Mouse (Mus musculus) lung, postnatal 0 days (tissue): ENCODE data around the gene Syngap1. TPM values are rescaled to one million over a fixed set of nuclear protein-coding genes. Genes with fewer than 3 reads are reported as not detected.

ENCODE experiments used
- ATAC-seq: fragments of 200-750 bp; cut with Nextera tagmentation; 2 replicates; pipeline ENCODE4 v1.8.0; 2017; ENCODE audit warnings: moderate library complexity
- DNase-seq: peaks from one replicate; pipeline ENCODE4 v3.0.0-alpha.2; 2016; ENCODE audit warnings: low spot score
- H3K27ac ChIP-seq: fragments of 300-500 bp; sonication (generic); 2 replicates; pipeline ENCODE4 v1.5.1; 2014; ENCODE audit warnings: antibody characterized with exemption, mild to moderate bottlenecking, low read length, mixed read lengths
- H3K27me3 ChIP-seq: fragments of 300-500 bp; sonication (generic); replicated peaks from 2 replicates; pipeline ENCODE4 v1.6.1; 2014; ENCODE audit warnings: low read length, mixed read lengths; ENCODE audit not compliant: insufficient read depth
- H3K36me3 ChIP-seq: fragments of 300-500 bp; sonication (generic); 2 replicates; pipeline ENCODE4 v1.6.1; 2014; ENCODE audit warnings: low read length, mixed read lengths; ENCODE audit not compliant: insufficient read depth
- H3K4me1 ChIP-seq: fragments of 300-500 bp; sonication (generic); 2 replicates; pipeline ENCODE4 v1.6.1; 2014; ENCODE audit warnings: antibody characterized with exemption, low read depth, low read length, mixed read lengths; ENCODE audit not compliant: insufficient read depth
- H3K4me2 ChIP-seq: fragments of 300-500 bp; sonication (generic); replicated peaks from 2 replicates; pipeline ENCODE4 v1.6.1; 2014; ENCODE audit warnings: low read depth, mild to moderate bottlenecking, low read length, moderate library complexity, mixed read lengths
- H3K4me3 ChIP-seq: fragments of 300-500 bp; sonication (generic); 2 replicates; pipeline ENCODE4 v1.5.1; 2014; ENCODE audit warnings: low read depth, low read length
- H3K9ac ChIP-seq: fragments of 300-500 bp; sonication (generic); replicated peaks from 2 replicates; pipeline ENCODE4 v1.6.1; 2014; ENCODE audit warnings: low read depth, mild to moderate bottlenecking
- H3K9me3 ChIP-seq: fragments of 300-500 bp; sonication (generic); 2 replicates; pipeline ENCODE4 v1.6.1; 2016; ENCODE audit warnings: low read length, mixed read lengths
- CTCF ChIP-seq: IDR thresholded peaks from 2 replicates; pipeline ENCODE4 v1.5.1; 2016; ENCODE audit warnings: antibody characterized with exemption, mild to moderate bottlenecking
- EP300 ChIP-seq: IDR thresholded peaks from 2 replicates; pipeline ENCODE4 v1.6.1; 2016; ENCODE audit warnings: antibody characterized with exemption, mild to moderate bottlenecking, control low read depth
- whole genome bisulfite sequencing: fragments of 180-500 bp; shearing (Covaris S2); extraction: QIAGEN DNeasy Blood & Tissue Kit; methylation state at CpG from one replicate; pipeline ENCODE4 v1.1.7; 2014; 5-methylcytosine and 5-hydroxymethylcytosine counted together
- microRNA-seq: library from miRNA; unstranded; fragments of <30 nt; microRNA quantifications from one replicate; pipeline ENCODE4, GENCODE M21; 2016
- polyA plus RNA-seq: library from polyadenylated mRNA; unstranded; fragments of >200 nt; fragmentation: Nextera tagmentation; extraction: Ambion mirVana; gene quantifications from 2 replicates; pipeline ENCODE4 v1.2.1, GENCODE M21; 2015

Gene Syngap1
- polyA plus RNA-seq, 1 experiment from 2014 or later: 1.0 TPM

DNA sequence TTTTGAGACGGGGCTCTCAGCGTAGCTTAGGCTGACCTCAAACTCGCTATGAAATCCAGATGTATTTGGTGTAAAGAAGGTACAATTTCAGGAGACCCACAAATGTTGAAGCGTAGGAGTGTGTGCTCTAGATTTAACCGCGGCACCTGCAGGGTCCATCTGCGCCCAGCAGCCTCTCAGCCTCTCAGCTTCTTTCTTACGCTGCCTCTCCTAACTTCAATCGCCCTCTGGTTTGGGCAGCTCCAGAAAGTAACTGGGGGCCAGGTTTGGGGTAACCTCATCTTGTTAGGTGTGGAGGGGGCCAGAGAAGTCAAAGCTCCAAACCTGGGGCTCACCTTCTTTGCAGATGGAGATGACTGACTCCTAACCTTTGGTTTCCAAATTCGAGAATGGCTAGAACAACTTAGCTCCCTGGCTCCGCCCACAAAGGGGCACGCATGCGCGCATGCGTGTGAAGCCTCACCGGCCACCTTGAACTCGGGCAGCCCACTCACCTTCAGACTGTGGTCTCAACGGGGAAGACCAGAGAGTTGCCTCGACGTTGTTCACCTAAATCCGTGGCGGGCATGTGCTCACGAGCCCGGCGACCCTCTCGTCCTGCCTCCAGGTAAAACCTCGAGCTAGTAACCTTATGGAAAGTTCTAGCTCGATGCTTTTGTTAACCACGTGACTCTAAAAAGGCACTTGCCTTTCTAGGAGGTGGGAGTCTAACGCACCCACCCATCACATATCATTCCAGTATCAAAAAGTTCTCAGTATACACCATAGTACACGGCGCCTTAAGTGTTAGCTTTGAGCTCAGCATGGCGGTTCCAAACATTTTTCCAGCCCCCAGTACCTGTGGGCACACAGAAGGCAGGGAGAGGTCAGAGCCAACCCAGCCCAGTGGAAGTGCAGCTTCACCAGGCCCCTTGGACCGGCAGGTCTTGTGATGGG, 76.8 kb downstream of the Syngap1 start:
- peaks cover 5% of the 10 kb centered on the region; the same call in 1 of the 2 replicates for H3K4me1 ChIP-seq
- peak; percentile 88 for DNase-seq
- no peaks in the 10 kb centered on the region for H3K27me3 ChIP-seq
- peak; percentile 81 for ATAC-seq
- H3K4me3 ChIP-seq: peak overlapping the region; percentile 56
- 0 out of 2 replicates have a peak, but pooled peaks cover 9% of the 10 kb centered on the region for H3K36me3 ChIP-seq
- peak overlapping the region; percentile 55 for H3K9ac ChIP-seq
- WGBS: 7% methylated on average over 34 of the region's 34 CpGs
- H3K4me2 ChIP-seq: peak overlapping the region; percentile 79
- TF ChIP-seq CTCF (no peak), EP300 (no peak)
- peak overlapping the region; percentile 39 for H3K27ac ChIP-seq
- no peaks in the 10 kb centered on the region for H3K9me3 ChIP-seq

DNA sequence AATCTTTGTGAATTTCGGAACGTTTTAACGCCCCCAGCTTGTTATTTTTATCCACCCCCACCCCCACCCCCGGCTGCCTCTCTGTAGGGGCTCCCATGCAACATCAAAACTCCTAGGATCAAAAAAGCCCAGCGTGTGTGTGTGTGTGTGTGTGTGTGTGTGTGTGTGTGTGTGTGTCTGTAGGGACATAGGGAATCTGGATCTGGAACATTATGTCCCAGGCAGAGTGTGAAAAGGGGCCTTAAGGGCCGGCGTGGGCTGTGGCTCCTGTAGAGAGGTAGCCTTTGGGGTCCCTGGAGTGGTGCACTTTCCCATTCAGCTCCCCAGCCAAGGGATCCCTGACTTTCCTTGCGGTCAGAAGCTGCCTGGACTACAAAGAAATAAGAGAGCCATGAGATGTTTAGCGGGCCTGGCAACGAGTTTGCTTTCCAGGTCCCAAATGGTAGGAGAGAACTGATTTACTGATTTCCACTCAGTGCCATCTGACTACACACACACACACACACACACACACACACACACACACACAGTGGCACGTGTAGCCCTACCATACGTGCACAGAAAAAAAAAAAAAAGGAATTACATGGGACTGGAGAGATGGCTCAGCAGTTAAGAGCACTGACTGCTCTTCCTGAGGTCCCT, 77.6 kb downstream of the Syngap1 start:
- Histone ChIP-seq H3K4me2 (peak overlapping the region; percentile 79), H3K4me1 (peaks cover 5% of the 10 kb centered on the region; the same call in 1 of the 2 replicates), H3K9ac (peak overlapping the region; percentile 55), H3K27ac (peak overlapping the region; percentile 39), H3K36me3 (0 out of 2 replicates have a peak, but pooled peaks cover 12% of the 10 kb centered on the region), H3K4me3 (peak overlapping the region; percentile 56; the same call in 1 of the 2 replicates), H3K9me3 (no peaks in the 10 kb centered on the region), H3K27me3 (no peaks in the 10 kb centered on the region)
- TF ChIP-seq CTCF (no peak), EP300 (no peak)
- DNase-seq (peak; percentile 41), ATAC-seq (peak; percentile 36)
- 25% methylated on average over 12 of the region's 12 CpGs for WGBS

DNA sequence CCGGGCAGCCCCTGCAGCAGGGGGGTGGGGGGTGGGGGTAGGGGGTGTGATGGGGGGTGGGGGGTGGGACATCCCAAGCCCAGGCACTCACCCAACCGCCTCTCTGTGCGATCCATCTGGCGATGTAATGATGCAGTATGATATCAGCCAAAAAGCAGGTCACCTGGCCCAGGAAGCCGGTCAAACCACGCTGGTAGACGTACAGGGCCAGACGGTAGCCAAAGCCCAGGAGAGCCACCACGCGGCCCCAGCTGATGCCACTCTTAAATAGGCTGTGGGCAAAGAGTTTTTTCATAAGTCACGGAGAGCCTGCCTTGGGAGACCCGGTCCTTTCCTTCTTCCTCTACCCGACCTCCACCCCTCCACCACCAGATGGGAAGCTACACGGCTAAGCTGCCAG, 80.0 kb downstream of the Syngap1 start:
- H3K4me2 ChIP-seq: no peak overlapping the region
- H3K9ac ChIP-seq: no peak overlapping the region
- TF ChIP-seq CTCF (no peak), EP300 (no peak)
- ATAC-seq (no peak), DNase-seq (no peak)
- H3K4me3 ChIP-seq: no peak overlapping the region
- no peaks in the 10 kb centered on the region for H3K27me3 ChIP-seq
- H3K9me3 ChIP-seq: no peaks in the 10 kb centered on the region
- 91% methylated on average over 14 of the region's 14 CpGs for WGBS
- H3K4me1 ChIP-seq: peaks cover 5% of the 10 kb centered on the region; the same call in 1 of the 2 replicates
- 0 out of 2 replicates have a peak, but pooled peaks cover 12% of the 10 kb centered on the region for H3K36me3 ChIP-seq
- H3K27ac ChIP-seq: no peak overlapping the region

DNA sequence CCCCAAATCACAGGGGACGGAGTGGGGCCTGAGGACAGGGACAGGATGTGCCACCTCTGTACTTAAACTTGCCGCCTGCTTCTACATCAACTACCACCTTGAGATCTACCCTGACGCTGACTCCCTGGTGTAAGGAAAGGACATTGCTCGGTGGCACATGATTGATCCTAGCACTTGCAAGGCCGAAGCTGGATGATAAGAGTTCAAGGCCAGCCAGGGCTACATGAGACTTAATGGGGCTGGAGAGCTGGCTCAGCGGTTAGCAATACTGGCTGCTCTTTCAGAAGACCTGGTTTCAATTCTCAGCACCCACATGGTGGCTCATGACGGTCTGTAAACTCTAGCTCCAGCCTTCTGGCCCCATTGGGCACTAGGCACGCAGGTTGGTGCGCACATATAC, 80.7 kb downstream of the Syngap1 start:
- Histone ChIP-seq H3K9ac (no peak overlapping the region), H3K4me3 (no peak overlapping the region), H3K9me3 (no peaks in the 10 kb centered on the region), H3K4me1 (peaks cover 5% of the 10 kb centered on the region; the same call in 1 of the 2 replicates), H3K36me3 (0 out of 2 replicates have a peak, but pooled peaks cover 12% of the 10 kb centered on the region), H3K27ac (no peak overlapping the region), H3K27me3 (no peaks in the 10 kb centered on the region), H3K4me2 (no peak overlapping the region)
- DNase-seq: no peak
- 84% methylated on average over 9 of the region's 9 CpGs for WGBS
- TF ChIP-seq CTCF: no peak
- ATAC-seq: no peak

Small RNAs within 50 kb of the gene (microRNA-seq; reads per million reads assigned to microRNA genes)
- gene Gm27775 (not detected), gene Mir3083 (0.73 reads per million), gene Mir6968 (not detected)

Other genes with a start within 250 kb of the Syngap1 start
- 37.2 and 38.7 TPM in 2 replicates for gene Crebrf, start 225.6 kb upstream of the Syngap1 start, polyA plus RNA-seq
- 22.6 and 23.7 TPM in 2 replicates for gene Bnip1, start 160.2 kb upstream of the Syngap1 start, polyA plus RNA-seq
- 0.38 and 1.2 TPM in 2 replicates for gene Nkx2-5, start 96.2 kb upstream of the Syngap1 start, polyA plus RNA-seq
- gene Kifc5b, start 24.2 kb upstream of the Syngap1 start, polyA plus RNA-seq: 0.35 and 0.44 TPM in 2 replicates
- 15.2 and 16.2 TPM in 2 replicates for gene Phf1, start 8.2 kb upstream of the Syngap1 start, polyA plus RNA-seq
- gene Cuta, start 1.7 kb upstream of the Syngap1 start, polyA plus RNA-seq: 179 and 180 TPM in 2 replicates
- 9.3 and 9.9 TPM in 2 replicates for gene Zbtb9, start 31.9 kb downstream of the Syngap1 start, polyA plus RNA-seq
- gene Bak1, start 87.8 kb downstream of the Syngap1 start, polyA plus RNA-seq: 3.8 and 4.0 TPM in 2 replicates
- 3.6 and 3.9 TPM in 2 replicates for gene Itpr3, start 116.1 kb downstream of the Syngap1 start, polyA plus RNA-seq
- gene Uqcc2, start 192.7 kb downstream of the Syngap1 start, polyA plus RNA-seq: 155 and 176 TPM in 2 replicates
- 0.75 and 0.91 TPM in 2 replicates for gene Ip6k3, start 226.5 kb downstream of the Syngap1 start, polyA plus RNA-seq